Mouse (Mus musculus): ENCODE data around the gene Klf13. TPM values are rescaled to one million over a fixed set of nuclear protein-coding genes. Genes with fewer than 3 reads are reported as not detected.

Klf13 gene
- polyA plus RNA-seq (2012; fragmentation: generic; extraction: Trizol) = 30.4 TPM

GRCm38 (mm10) chr7:63938914-63939396, at the start of gene Klf13:
Gene Klf13 (minus strand): TSS chr7:63938915.
- H3K27me3 ChIP-seq (ENCODE audit: control insufficient read depth, insufficient read depth, insufficient read length) = no peaks in the 10 kb centered on the region
- peak; percentile 76 for TF ChIP-seq POLR2A (IDR thresholded peaks at IDR 0.05; ENCODE audit: insufficient read length, low read depth)
- TF ChIP-seq MYOG (IDR thresholded peaks at IDR 0.05; ENCODE audit: control insufficient read depth in 1 of 3, insufficient read depth in 1 of 3, insufficient read length in 2 of 3, low read depth in 2 of 3) = peak in 1 of 3 experiments; percentile 4
- peak; percentile 73 for TF ChIP-seq SRF (IDR thresholded peaks at IDR 0.05; ENCODE audit: control insufficient read depth, insufficient read length, low read depth)
- no peak for TF ChIP-seq TCF12 (IDR thresholded peaks at IDR 0.05; ENCODE audit: insufficient read depth, poor library complexity, severe bottlenecking)
- peak; percentile 27 for TF ChIP-seq E2F4 (IDR thresholded peaks at IDR 0.05; ENCODE audit: insufficient read depth)
- TF ChIP-seq MYOD1 (IDR thresholded peaks at IDR 0.05; ENCODE audit: control insufficient read depth in 1 of 3, insufficient read length in 2 of 3, low read depth in 2 of 3) = peak in 1 of 3 experiments; percentile 27
- peak; percentile 83 for TF ChIP-seq POLR2AphosphoS2 (IDR thresholded peaks at IDR 0.05; ENCODE audit: insufficient read length, low read depth)
- TF ChIP-seq REST (IDR thresholded peaks at IDR 0.05; ENCODE audit: insufficient read depth, insufficient read length) = no peak
- no peaks in the 10 kb centered on the region for H3K36me3 ChIP-seq (ENCODE audit: control insufficient read depth, insufficient read depth)
- peak within 1 kb of the TSS; percentile 88 for H3K4me3 ChIP-seq
- H3K4me2 ChIP-seq (ENCODE audit: low read depth) = peak within 1 kb of the TSS; percentile 89
- peaks cover 30% of the 10 kb centered on the region for H3K79me2 ChIP-seq (ENCODE audit: control insufficient read depth, insufficient read depth)
- peak within 1 kb of the TSS; percentile 99 for H3ac ChIP-seq (ENCODE audit: control insufficient read depth, insufficient read length)

GRCm38 (mm10) chr7:63988391-63988790, 49.7 kb upstream of the Klf13 start:
- Histone ChIP-seq H3K4me2 (ENCODE audit: low read depth) (no peak overlapping the region), H3K79me2 (ENCODE audit: control insufficient read depth, insufficient read depth) (no peaks in the 10 kb centered on the region), H3K4me3 (no peak overlapping the region), H3K36me3 (ENCODE audit: control insufficient read depth, insufficient read depth) (no peaks in the 10 kb centered on the region), H3ac (ENCODE audit: control insufficient read depth, insufficient read length) (no peak overlapping the region), H3K27me3 (ENCODE audit: control insufficient read depth, insufficient read depth, insufficient read length) (no peaks in the 10 kb centered on the region)
- TF ChIP-seq SRF (IDR thresholded peaks at IDR 0.05; ENCODE audit: control insufficient read depth, insufficient read length, low read depth) = no peak
- TF ChIP-seq MYOD1 (IDR thresholded peaks at IDR 0.05; ENCODE audit: control insufficient read depth in 1 of 3, insufficient read length in 2 of 3, low read depth in 2 of 3) = no peak
- TF ChIP-seq POLR2A (IDR thresholded peaks at IDR 0.05; ENCODE audit: insufficient read length, low read depth) = no peak
- TF ChIP-seq MYOG (IDR thresholded peaks at IDR 0.05; ENCODE audit: control insufficient read depth in 1 of 3, insufficient read depth in 1 of 3, insufficient read length in 2 of 3, low read depth in 2 of 3) = no peak
- TF ChIP-seq MAX (IDR thresholded peaks at IDR 0.05; ENCODE audit: low read depth) = no peak
- TF ChIP-seq USF1 (IDR thresholded peaks at IDR 0.05; ENCODE audit: low read depth) = no peak
- TF ChIP-seq TCF3 (IDR thresholded peaks at IDR 0.05; ENCODE audit: insufficient read length, low read depth) = no peak
- TF ChIP-seq TCF12 (IDR thresholded peaks at IDR 0.05; ENCODE audit: insufficient read depth, poor library complexity, severe bottlenecking) = no peak
- TF ChIP-seq REST (IDR thresholded peaks at IDR 0.05; ENCODE audit: insufficient read depth, insufficient read length) = no peak
- no peak for TF ChIP-seq POLR2AphosphoS2 (IDR thresholded peaks at IDR 0.05; ENCODE audit: insufficient read length, low read depth)
- TF ChIP-seq CEBPB (IDR thresholded peaks at IDR 0.05; ENCODE audit: insufficient read depth, poor library complexity, severe bottlenecking) = no peak
- no peak for TF ChIP-seq E2F4 (IDR thresholded peaks at IDR 0.05; ENCODE audit: insufficient read depth)

GRCm38 (mm10) chr7:63986407-63987182, 47.9 kb upstream of the Klf13 start:
- no peak overlapping the region for H3ac ChIP-seq (ENCODE audit: control insufficient read depth, insufficient read length)
- no peak overlapping the region for H3K4me3 ChIP-seq
- H3K27me3 ChIP-seq (ENCODE audit: control insufficient read depth, insufficient read depth, insufficient read length) = no peaks in the 10 kb centered on the region
- TF ChIP-seq REST (IDR thresholded peaks at IDR 0.05; ENCODE audit: insufficient read depth, insufficient read length) = no peak
- TF ChIP-seq MYOD1 (IDR thresholded peaks at IDR 0.05; ENCODE audit: control insufficient read depth in 1 of 3, insufficient read length in 2 of 3, low read depth in 2 of 3) = peak in 2 of 3 experiments; percentile 38 to 45
- TF ChIP-seq MYOG (IDR thresholded peaks at IDR 0.05; ENCODE audit: control insufficient read depth in 1 of 3, insufficient read depth in 1 of 3, insufficient read length in 2 of 3, low read depth in 2 of 3) = peak in 1 of 3 experiments; percentile 52
- H3K79me2 ChIP-seq (ENCODE audit: control insufficient read depth, insufficient read depth) = no peaks in the 10 kb centered on the region
- no peak overlapping the region for H3K4me2 ChIP-seq (ENCODE audit: low read depth)
- no peaks in the 10 kb centered on the region for H3K36me3 ChIP-seq (ENCODE audit: control insufficient read depth, insufficient read depth)

DNA sequence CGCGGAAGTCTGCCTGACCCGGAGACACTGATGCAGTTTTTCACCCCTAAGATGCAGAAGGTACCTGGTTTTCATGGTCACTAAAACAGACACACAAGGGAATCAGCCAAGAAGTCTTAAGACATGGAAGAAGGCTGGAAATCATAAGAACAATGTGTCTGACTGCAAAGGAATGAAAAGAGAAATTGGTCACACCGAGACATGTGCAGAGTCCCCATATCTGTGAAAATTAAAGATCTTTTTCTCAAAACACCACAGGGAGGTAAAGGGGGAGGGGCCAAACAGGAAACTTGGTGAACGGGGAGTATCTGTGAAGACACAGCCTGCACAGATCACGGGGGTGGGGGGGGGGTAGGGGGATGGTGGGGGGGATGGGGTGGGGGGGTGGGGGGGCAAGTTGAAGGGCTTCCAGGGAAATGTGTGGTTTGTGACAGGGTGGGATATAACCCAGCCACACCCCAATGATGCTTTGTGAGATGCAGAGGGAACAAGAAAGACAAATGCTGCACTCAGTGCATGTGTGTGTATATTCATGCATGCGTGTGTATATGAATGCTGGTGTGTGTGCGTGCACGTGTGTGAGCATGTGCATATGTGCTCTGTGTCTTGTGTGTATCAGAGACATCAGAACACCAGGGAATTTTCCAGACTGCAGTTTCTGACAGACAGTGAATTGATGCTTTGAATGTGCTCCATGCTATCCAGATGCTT, 47.1 kb upstream of the Klf13 start:
- H3K36me3 ChIP-seq (ENCODE audit: control insufficient read depth, insufficient read depth) = no peaks in the 10 kb centered on the region
- H3K79me2 ChIP-seq (ENCODE audit: control insufficient read depth, insufficient read depth) = no peaks in the 10 kb centered on the region
- H3K27me3 ChIP-seq (ENCODE audit: control insufficient read depth, insufficient read depth, insufficient read length) = no peaks in the 10 kb centered on the region
- H3K4me3 ChIP-seq = no peak overlapping the region
- no peak for TF ChIP-seq E2F4 (IDR thresholded peaks at IDR 0.05; ENCODE audit: insufficient read depth)
- TF ChIP-seq TCF3 (IDR thresholded peaks at IDR 0.05; ENCODE audit: insufficient read length, low read depth) = no peak
- no peak for TF ChIP-seq TCF12 (IDR thresholded peaks at IDR 0.05; ENCODE audit: insufficient read depth, poor library complexity, severe bottlenecking)
- no peak overlapping the region for H3K4me2 ChIP-seq (ENCODE audit: low read depth)
- H3ac ChIP-seq (ENCODE audit: control insufficient read depth, insufficient read length) = no peak overlapping the region

GRCm38 (mm10) chr7:63985266-63985665, 46.6 kb upstream of the Klf13 start:
- no peak overlapping the region for H3ac ChIP-seq (ENCODE audit: control insufficient read depth, insufficient read length)
- no peaks in the 10 kb centered on the region for H3K36me3 ChIP-seq (ENCODE audit: control insufficient read depth, insufficient read depth)
- no peak overlapping the region for H3K4me2 ChIP-seq (ENCODE audit: low read depth)
- TF ChIP-seq CEBPB (IDR thresholded peaks at IDR 0.05; ENCODE audit: insufficient read depth, poor library complexity, severe bottlenecking) = no peak
- no peak for TF ChIP-seq SRF (IDR thresholded peaks at IDR 0.05; ENCODE audit: control insufficient read depth, insufficient read length, low read depth)
- no peak for TF ChIP-seq MYOG (IDR thresholded peaks at IDR 0.05; ENCODE audit: control insufficient read depth in 1 of 3, insufficient read depth in 1 of 3, insufficient read length in 2 of 3, low read depth in 2 of 3)
- no peak for TF ChIP-seq TCF12 (IDR thresholded peaks at IDR 0.05; ENCODE audit: insufficient read depth, poor library complexity, severe bottlenecking)
- no peak for TF ChIP-seq POLR2A (IDR thresholded peaks at IDR 0.05; ENCODE audit: insufficient read length, low read depth)
- no peak for TF ChIP-seq POLR2AphosphoS2 (IDR thresholded peaks at IDR 0.05; ENCODE audit: insufficient read length, low read depth)
- no peak for TF ChIP-seq MAX (IDR thresholded peaks at IDR 0.05; ENCODE audit: low read depth)
- TF ChIP-seq USF1 (IDR thresholded peaks at IDR 0.05; ENCODE audit: low read depth) = no peak
- TF ChIP-seq MYOD1 (IDR thresholded peaks at IDR 0.05; ENCODE audit: control insufficient read depth in 1 of 3, insufficient read length in 2 of 3, low read depth in 2 of 3) = no peak
- TF ChIP-seq TCF3 (IDR thresholded peaks at IDR 0.05; ENCODE audit: insufficient read length, low read depth) = no peak
- TF ChIP-seq E2F4 (IDR thresholded peaks at IDR 0.05; ENCODE audit: insufficient read depth) = no peak
- TF ChIP-seq REST (IDR thresholded peaks at IDR 0.05; ENCODE audit: insufficient read depth, insufficient read length) = no peak
- H3K4me3 ChIP-seq = no peak overlapping the region
- no peaks in the 10 kb centered on the region for H3K27me3 ChIP-seq (ENCODE audit: control insufficient read depth, insufficient read depth, insufficient read length)
- no peaks in the 10 kb centered on the region for H3K79me2 ChIP-seq (ENCODE audit: control insufficient read depth, insufficient read depth)

Data from myocyte (in vitro differentiated cells).